Mouse (Mus musculus) forebrain, postnatal 0 days (tissue): Measurements from ENCODE around the gene Fam160a1. TPM values are rescaled to one million over a fixed set of nuclear protein-coding genes. Genes with fewer than 3 reads are reported as not detected.

Source experiments
- ATAC-seq: fragments of 200-750 bp; cut with Nextera tagmentation; 2 replicates; pipeline ENCODE4 v1.8.0; 2017; ENCODE audit warnings: mild to moderate bottlenecking, moderate library complexity
- DNase-seq: peaks from one replicate; pipeline ENCODE4 v3.0.0-alpha.2; 2015
- H3K27ac ChIP-seq: fragments of 300-500 bp; sonication (generic); 2 replicates; pipeline ENCODE4 v1.5.1; 2014; ENCODE audit warnings: low read depth, mild to moderate bottlenecking, antibody characterized with exemption, low read length, moderate library complexity, mixed read lengths
- H3K27me3 ChIP-seq: fragments of 300-500 bp; sonication (generic); 2 replicates; pipeline ENCODE4 v1.6.1; 2014; ENCODE audit warnings: mild to moderate bottlenecking, low read length, mixed read lengths; ENCODE audit not compliant: insufficient read depth
- H3K36me3 ChIP-seq: fragments of 300-500 bp; sonication (generic); 2 replicates; pipeline ENCODE4 v1.6.1; 2014; ENCODE audit warnings: mild to moderate bottlenecking, moderate library complexity; ENCODE audit not compliant: insufficient read depth
- H3K4me1 ChIP-seq: fragments of 300-500 bp; sonication (generic); 2 replicates; pipeline ENCODE4 v1.6.1; 2014; ENCODE audit warnings: antibody characterized with exemption; ENCODE audit not compliant: insufficient read depth
- H3K4me2 ChIP-seq: fragments of 300-500 bp; sonication (generic); 2 replicates; pipeline ENCODE4 v1.6.1; 2014; ENCODE audit warnings: low read depth, mild to moderate bottlenecking, moderate library complexity
- H3K4me3 ChIP-seq: fragments of 300-500 bp; sonication (generic); 2 replicates; pipeline ENCODE4 v1.5.1; 2014; ENCODE audit warnings: low read depth, low read length, mixed read lengths
- H3K9ac ChIP-seq: fragments of 300-500 bp; sonication (generic); 2 replicates; pipeline ENCODE4 v1.6.1; 2014; ENCODE audit warnings: mild to moderate bottlenecking
- H3K9me3 ChIP-seq: fragments of 300-500 bp; sonication (generic); 2 replicates; pipeline ENCODE4 v1.6.1; 2016; ENCODE audit warnings: low read length
- CTCF ChIP-seq: sonication (generic); IDR thresholded peaks from 2 replicates; pipeline ENCODE4 v1.5.1; 2016; ENCODE audit warnings: antibody characterized with exemption, control low read depth, low read depth
- WGBS: fragments of 180-500 bp; shearing (Covaris S2); extraction: QIAGEN DNeasy Blood & Tissue Kit; methylation state at CpG from one replicate; pipeline ENCODE4 v1.1.7; 2014; 5-methylcytosine and 5-hydroxymethylcytosine counted together
- polyA plus RNA-seq: library from polyadenylated mRNA; unstranded; fragments of >200 nt; fragmentation: Nextera tagmentation; extraction: Ambion mirVana; gene quantifications from 2 replicates; pipeline ENCODE4 v1.2.1, GENCODE M21; 2015
- total RNA-seq: library from RNA; depleted of rRNA; stranded (reverse); fragments of >200 nt; gene quantifications from 2 replicates; pipeline ENCODE4 v1.2.3, GENCODE M21; 2014

Gene Fam160a1
- total and polyA plus RNA-seq, 2 experiments from 2014 or later = 0.67 to 2.6 TPM

GRCm38 (mm10) chr3:85688341-85688740, 128.8 kb downstream of the Fam160a1 start:
- Histone ChIP-seq H3K27me3 (no peaks in the 10 kb centered on the region), H3K4me1 (no peaks in the 10 kb centered on the region)
- 94% methylated on average over 14 of the region's 14 CpGs for WGBS

GRCm38 (mm10) chr3:85685271-85685670, 131.8 kb downstream of the Fam160a1 start:
- no peak overlapping the region for H3K4me2 ChIP-seq
- no peaks in the 10 kb centered on the region for H3K36me3 ChIP-seq
- no peaks in the 10 kb centered on the region for H3K9me3 ChIP-seq
- H3K4me3 ChIP-seq = no peak overlapping the region
- no peak for DNase-seq
- H3K27me3 ChIP-seq = no peaks in the 10 kb centered on the region
- H3K27ac ChIP-seq = no peak overlapping the region
- no peak for TF ChIP-seq CTCF
- ATAC-seq = no peak
- H3K9ac ChIP-seq = no peak overlapping the region
- 80% methylated on average over 8 of the region's 8 CpGs for WGBS
- H3K4me1 ChIP-seq = no peaks in the 10 kb centered on the region

More at GRCm38 (mm10) chr3:85688341-85688740, 128.8 kb downstream of the Fam160a1 start:
- no peak for DNase-seq
- ATAC-seq = no peak
- Histone ChIP-seq H3K4me2 (no peak overlapping the region), H3K36me3 (no peaks in the 10 kb centered on the region), H3K9ac (no peak overlapping the region), H3K4me3 (no peak overlapping the region), H3K9me3 (no peaks in the 10 kb centered on the region), H3K27ac (no peak overlapping the region)
- no peak for TF ChIP-seq CTCF

GRCm38 (mm10) chr3:85683618-85684017, 133.5 kb downstream of the Fam160a1 start:
- Histone ChIP-seq H3K4me3 (no peak overlapping the region), H3K9ac (no peak overlapping the region), H3K36me3 (no peaks in the 10 kb centered on the region), H3K4me2 (no peak overlapping the region), H3K27ac (no peak overlapping the region), H3K4me1 (no peaks in the 10 kb centered on the region), H3K27me3 (no peaks in the 10 kb centered on the region), H3K9me3 (no peaks in the 10 kb centered on the region)
- DNase-seq (no peak), ATAC-seq (no peak)
- TF ChIP-seq CTCF = no peak
- WGBS = 79% methylated on average over 5 of the region's 5 CpGs

- no peaks in the 10 kb centered on the region for H3K4me1 ChIP-seq
- H3K4me3 ChIP-seq = no peak overlapping the region
- no peaks in the 10 kb centered on the region for H3K36me3 ChIP-seq
- no peaks in the 10 kb centered on the region for H3K9me3 ChIP-seq
- ATAC-seq (no peak), DNase-seq (no peak)
- WGBS = 50% methylated on average over 7 of the region's 7 CpGs
- no peak for TF ChIP-seq CTCF
- H3K4me2 ChIP-seq = no peak overlapping the region
- H3K27me3 ChIP-seq = no peaks in the 10 kb centered on the region
- no peak overlapping the region for H3K27ac ChIP-seq
- no peak overlapping the region for H3K9ac ChIP-seq
Measured at GRCm38 (mm10) chr3:85681136-85681535, 136.0 kb downstream of the Fam160a1 start.

GRCm38 (mm10) chr3:85679960-85680359, 137.1 kb downstream of the Fam160a1 start:
- H3K4me3 ChIP-seq = no peak overlapping the region
- no peaks in the 10 kb centered on the region for H3K36me3 ChIP-seq
- DNase-seq (no peak), ATAC-seq (no peak)
- no peak overlapping the region for H3K9ac ChIP-seq
- no peak overlapping the region for H3K27ac ChIP-seq
- TF ChIP-seq CTCF = no peak
- H3K27me3 ChIP-seq = no peaks in the 10 kb centered on the region
- H3K9me3 ChIP-seq = no peaks in the 10 kb centered on the region
- 89% methylated on average over 5 of the region's 5 CpGs for WGBS
- no peak overlapping the region for H3K4me2 ChIP-seq
- H3K4me1 ChIP-seq = no peaks in the 10 kb centered on the region

- no peak for TF ChIP-seq CTCF
- no peak overlapping the region for H3K27ac ChIP-seq
- DNase-seq = no peak
- no peak overlapping the region for H3K4me2 ChIP-seq
- H3K36me3 ChIP-seq = no peaks in the 10 kb centered on the region
- 86% methylated on average over 8 of the region's 8 CpGs for WGBS
- no peaks in the 10 kb centered on the region for H3K4me1 ChIP-seq
- no peak for ATAC-seq
- no peak overlapping the region for H3K9ac ChIP-seq
- H3K4me3 ChIP-seq = no peak overlapping the region
- no peaks in the 10 kb centered on the region for H3K9me3 ChIP-seq
- H3K27me3 ChIP-seq = no peaks in the 10 kb centered on the region
Measured at GRCm38 (mm10) chr3:85679312-85679933, 137.7 kb downstream of the Fam160a1 start.

- H3K36me3 ChIP-seq = no peaks in the 10 kb centered on the region
- DNase-seq = no peak
- H3K9ac ChIP-seq = no peak overlapping the region
- H3K4me2 ChIP-seq = no peak overlapping the region
- H3K4me1 ChIP-seq = no peaks in the 10 kb centered on the region
- no peak overlapping the region for H3K4me3 ChIP-seq
- TF ChIP-seq CTCF = no peak
- no peaks in the 10 kb centered on the region for H3K9me3 ChIP-seq
- no peak for ATAC-seq
- H3K27ac ChIP-seq = no peak overlapping the region
- no peaks in the 10 kb centered on the region for H3K27me3 ChIP-seq
- 71% methylated on average over 3 of the region's 3 CpGs for WGBS
Measured at GRCm38 (mm10) chr3:85677952-85678351, 139.1 kb downstream of the Fam160a1 start.
